Mouse (Mus musculus): ENCODE measurements around the gene Smyd5.

Gene Smyd5

GRCm38 (mm10) chr6:85491606-85492005, 59.8 kb downstream of the Smyd5 start:
- DNase-seq (ENCODE audit: low read depth, low spot score) = no peak
